Mouse (Mus musculus): Measurements from ENCODE around the gene Trub1. TPM values are rescaled to one million over a fixed set of nuclear protein-coding genes. Genes with fewer than 3 reads are reported as not detected.

The Trub1 gene
- total RNA-seq, 2 experiments from 2014 or later, result 2.5 to 3.0 TPM

DNA sequence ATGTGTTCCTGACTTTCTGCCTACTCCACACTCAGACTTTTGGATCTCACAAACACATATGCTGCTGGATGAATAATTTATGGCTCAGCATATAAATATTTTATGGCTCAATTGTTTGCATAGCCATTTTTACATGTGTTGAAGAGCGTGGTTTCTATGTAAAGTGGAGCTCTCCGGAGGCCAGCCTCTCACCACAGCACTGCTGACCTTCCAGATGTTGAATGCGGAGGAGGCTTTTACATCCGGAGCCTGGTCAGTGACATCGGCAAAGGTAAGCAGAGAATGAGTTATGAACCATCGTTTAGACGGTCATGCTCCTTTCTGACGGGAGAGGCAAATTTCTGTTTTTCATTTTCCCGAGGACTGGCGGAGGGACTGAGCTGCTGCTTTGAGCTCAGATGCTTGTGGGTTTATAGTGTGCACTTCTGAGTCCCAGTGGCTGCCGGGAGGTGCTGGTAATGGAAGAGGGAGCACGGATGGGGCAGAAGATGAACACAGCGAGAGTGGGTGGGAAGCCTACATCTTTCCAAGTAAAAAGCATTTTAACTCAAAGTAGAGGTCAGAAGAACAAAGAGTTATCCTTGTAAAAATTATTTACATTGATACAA, 34.4 kb downstream of the Trub1 start:
- no peak for ATAC-seq (replicated peaks; ENCODE audit: low FRiP score, poor library complexity, severe bottlenecking)

DNA sequence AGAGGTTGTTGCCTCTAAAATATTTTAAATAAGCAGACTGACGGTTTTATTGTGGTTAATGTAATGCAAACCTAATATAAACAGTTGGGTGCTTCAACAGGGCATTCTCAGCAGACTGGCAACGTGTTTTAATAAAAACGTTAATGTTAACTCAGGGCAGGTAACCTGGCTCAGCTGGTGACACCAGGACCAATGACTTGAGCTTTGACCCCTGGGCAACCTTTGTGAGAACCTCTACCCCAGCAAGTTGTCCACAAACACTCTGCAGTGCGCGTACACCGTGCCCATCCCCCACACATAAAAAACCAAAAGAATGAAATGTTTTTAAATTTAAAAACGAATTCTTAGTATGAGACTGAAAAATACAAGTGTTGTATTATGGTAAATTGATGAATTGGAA, 36.8 kb downstream of the Trub1 start:
- ATAC-seq (replicated peaks; ENCODE audit: low FRiP score, poor library complexity, severe bottlenecking), result no peak

DNA sequence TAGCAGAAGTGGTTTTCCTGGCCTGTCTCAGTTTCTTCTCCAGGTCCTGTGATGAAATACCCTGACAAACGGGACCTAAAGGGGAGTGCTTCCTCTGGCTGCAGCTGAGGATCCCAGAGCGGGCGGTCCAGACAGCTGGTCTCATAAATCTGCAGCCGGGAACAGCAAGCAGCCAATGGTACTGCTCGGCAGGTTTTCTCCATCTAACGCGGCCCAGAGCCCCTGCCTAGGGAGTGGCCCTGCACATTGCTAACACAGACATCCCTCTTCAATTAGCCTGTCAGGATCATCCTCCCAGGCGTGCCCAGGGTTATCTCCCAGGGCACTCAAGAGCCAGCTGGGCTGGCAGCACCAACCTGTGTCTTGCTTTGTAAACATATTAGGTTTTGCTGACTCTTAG, 38.3 kb downstream of the Trub1 start:
- ATAC-seq (replicated peaks; ENCODE audit: low FRiP score, poor library complexity, severe bottlenecking), result no peak

DNA sequence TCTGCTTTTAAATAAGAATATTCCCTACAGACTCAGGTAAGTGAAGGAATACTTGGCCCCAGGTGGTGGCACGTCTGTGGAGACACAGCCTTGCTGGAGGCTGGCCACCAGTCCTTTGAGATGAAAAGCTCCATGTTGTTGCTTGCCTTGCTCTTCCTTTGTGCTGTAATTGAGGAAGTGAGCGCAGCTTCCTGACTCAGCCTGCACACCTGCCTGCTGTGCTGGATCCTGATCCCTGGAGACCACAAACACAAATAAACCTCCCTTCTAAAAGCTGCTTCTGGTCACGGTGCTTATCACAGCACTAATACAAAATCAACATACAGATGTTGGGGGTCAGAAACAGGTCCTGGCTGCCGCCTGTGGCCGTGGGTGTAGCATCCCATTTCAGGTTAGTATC, 41.3 kb downstream of the Trub1 start:
- no peak for ATAC-seq (replicated peaks; ENCODE audit: low FRiP score, poor library complexity, severe bottlenecking)

DNA sequence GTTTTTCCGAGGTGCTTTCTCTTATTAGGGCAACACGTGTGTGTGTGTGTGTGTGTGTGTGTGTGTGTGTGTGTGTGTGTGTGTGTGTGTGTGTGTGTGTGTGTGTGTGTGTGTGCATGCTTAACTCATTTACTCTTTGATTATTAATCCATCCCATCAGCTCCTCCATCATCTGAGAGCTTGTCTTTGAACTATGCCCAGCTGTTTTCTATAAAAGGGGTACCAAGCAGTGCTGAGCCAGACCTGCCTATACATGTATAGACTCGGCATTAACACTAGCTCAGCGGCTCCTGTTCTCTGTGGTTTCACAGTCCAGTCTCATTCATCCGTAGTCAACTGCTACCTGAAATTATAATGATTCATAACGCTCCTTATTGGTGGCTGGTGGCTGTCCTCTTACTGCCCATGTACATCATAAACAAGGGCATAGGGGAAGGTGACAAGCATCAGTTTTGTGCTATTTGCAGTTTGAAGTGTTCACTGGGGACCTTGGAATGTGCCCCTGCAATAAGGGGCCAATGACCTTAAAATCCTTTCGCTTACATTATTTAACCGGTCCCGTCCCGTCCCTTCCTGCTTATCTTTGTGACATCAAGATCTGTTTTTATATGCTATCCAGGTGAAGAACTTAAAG, 45.5 kb downstream of the Trub1 start:
- ATAC-seq (replicated peaks; ENCODE audit: low FRiP score, poor library complexity, severe bottlenecking), result no peak

DNA sequence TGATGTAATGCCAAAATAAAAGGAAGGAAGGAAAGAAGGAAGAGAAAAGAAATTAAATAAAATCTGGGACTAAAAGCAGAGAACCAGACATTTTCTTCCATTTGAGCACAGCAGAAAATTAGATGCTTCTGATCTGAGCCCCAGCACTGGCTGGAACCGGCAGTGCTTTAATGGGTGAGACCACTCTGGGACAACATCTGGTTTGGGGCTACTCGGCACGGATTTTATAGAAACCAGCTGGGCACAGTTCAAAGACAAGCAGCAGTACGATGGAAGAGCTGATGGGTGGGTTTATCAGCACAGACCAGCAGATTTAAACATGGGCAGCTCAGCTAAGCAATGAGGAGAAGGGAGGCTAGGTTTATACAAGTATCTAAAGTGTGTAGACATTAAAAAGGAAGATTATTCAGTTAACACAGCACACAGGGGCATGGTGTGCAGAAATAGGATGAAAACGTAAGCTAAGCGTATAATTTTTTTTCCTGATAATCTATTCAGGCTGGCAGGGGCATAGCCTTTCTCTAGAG, 46.2 kb downstream of the Trub1 start:
- ATAC-seq (replicated peaks; ENCODE audit: low FRiP score, poor library complexity, severe bottlenecking), result no peak

DNA sequence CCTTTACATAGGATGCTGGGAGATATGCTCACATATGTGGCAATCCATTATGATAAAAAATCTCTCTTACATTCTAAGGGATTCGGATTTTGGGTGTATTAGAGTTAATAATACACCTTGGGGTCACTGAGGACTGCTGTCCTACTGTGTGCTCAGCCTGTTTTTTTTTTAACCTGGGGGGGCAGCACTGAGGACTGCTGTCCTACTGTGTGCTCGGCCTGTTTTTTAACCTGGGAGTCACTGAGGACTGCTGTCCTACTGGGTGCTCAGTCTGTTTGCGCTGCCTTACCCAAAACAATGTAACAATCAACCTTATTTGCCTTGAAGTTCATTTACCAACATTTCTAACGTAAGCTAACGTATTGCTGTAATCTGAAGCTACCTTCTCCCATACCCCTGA, 47.5 kb downstream of the Trub1 start:
- no peak for ATAC-seq (replicated peaks; ENCODE audit: low FRiP score, poor library complexity, severe bottlenecking)

DNA sequence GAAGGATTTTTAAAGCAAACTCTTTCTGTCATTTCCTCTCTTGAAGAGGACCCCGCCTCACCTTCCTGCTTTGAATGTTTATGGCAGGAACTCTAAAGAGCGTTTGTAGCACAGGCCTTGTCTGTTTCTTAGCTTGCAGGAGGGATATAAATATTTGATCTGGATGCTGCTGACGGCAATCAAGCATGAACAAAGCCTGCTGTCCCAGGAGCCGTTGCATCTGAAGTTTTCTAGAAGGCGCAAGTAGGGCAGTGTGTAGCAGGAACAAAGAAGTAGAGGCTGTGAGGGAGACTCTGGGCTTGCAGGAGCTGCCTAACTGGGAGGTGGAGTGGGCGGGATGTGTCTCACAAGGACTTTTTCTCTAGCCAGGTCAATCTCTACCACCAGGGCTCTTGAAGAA, 50.4 kb downstream of the Trub1 start:
- no peak for ATAC-seq (replicated peaks; ENCODE audit: low FRiP score, poor library complexity, severe bottlenecking)

DNA sequence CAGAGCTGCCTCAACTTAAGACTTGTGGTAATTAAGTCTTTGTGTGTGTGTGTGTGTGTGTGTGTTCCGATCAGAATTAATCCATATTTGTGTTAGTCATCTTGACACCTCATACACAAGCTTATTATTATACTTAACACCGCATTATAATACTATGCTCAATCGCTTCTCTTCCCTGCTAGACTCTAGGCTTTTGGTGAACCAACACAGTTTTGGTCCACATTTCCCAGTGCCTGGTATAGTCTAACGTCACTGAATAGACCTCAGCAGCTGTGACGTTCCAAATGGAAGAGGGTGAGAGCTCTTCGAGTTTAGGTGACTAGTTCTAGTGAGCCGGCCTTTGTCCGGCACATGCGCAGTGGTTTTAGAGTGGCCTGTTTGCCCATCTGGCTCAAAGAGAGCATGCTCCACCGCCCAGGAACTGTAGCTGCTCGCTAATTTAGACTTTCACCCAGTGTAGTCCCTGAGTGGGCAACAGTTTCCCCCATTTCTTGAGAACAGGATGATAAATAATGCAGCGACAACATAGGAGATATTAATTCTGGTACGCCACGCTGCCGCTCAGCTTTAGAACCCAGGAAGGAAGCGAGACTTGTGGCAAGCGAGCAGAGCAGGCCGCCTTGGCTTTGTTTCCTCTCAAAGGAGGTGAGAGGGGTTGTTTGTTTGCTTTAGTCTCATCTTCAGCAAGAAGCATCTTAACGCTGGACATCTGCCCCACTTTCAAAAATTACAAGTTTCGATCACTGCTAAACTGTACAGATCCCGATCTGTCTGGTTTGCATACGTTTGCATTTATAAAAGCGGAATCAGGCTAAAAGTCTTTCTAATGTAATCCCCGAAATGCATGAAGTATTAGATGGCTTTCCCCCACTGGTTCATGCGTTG, 52.6 kb downstream of the Trub1 start:
- ATAC-seq (replicated peaks; ENCODE audit: low FRiP score, poor library complexity, severe bottlenecking), result no peak

DNA sequence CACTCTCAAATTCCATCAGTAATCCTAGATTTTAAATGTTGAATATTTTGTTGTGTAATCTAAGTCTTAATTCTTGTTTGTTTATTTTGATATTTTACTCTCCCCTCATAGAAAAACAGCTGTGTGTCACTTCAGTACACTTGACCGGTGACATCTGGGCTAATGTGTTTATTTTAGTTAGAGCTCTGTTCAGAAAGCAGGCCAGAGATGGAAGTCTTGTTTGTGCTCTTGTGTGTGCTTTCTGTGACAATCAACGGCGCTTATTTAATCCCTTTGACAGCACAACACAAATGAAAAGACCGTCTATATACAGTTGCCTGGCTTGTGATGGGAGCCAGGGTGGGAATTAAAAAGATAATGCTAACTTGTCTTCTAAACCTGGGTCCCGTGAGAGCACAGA, 53.9 kb downstream of the Trub1 start:
- ATAC-seq (replicated peaks; ENCODE audit: low FRiP score, poor library complexity, severe bottlenecking), result no peak

DNA sequence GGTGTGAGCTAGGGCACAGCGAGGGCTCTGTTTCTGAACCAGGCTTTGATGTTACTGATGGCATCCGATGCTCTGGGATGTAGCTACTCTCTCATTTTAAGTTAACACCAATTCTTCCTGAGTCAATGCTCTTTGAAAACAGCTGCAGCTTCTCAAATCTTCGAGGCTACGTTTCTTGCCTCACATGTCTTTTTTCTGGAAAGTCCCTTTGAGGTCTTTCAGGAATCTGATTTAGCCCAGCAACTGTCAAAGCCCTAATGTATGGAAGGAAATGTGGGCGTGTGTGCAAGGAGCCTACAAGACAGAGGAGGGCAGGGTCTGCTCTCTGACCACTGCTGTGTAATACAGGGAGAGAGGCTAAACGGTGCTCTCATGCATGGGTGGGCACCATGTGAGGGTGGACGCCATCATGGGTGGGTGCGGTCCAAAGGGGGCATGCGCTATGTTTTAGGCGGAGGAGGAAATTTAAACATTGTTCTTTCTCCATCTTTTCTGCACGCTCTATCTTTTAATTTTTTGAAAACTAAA, 55.6 kb downstream of the Trub1 start:
- ATAC-seq (replicated peaks; ENCODE audit: low FRiP score, poor library complexity, severe bottlenecking), result no peak

DNA sequence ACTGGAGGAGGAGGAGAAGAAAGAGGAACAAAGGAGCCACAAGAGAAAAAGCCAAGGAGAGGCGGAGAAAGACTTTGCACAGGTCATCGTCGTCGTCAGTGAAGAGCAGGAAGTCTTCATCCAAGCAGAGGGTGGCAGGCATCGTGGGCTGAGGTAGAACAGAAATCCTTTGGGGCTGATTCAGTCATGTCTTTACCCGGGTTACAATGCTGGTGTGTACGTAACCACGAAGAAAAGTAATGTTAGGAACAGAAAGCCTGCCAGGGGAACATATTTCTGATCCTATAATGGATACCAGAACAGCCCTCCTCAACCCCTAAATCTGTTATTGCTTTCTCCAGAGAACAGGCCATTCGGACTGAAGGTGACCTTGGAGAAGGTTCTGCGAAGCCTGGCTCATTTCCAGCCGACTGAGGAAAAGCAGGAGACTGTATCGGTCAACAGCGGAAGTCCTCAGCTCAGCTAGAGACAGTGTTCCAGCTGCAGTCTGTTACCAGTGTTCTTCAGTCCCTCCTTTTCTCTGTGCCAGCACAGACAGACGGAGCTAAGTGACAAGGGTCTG, 57.1 kb downstream of the Trub1 start:
- no peak for ATAC-seq (replicated peaks; ENCODE audit: low FRiP score, poor library complexity, severe bottlenecking)

DNA sequence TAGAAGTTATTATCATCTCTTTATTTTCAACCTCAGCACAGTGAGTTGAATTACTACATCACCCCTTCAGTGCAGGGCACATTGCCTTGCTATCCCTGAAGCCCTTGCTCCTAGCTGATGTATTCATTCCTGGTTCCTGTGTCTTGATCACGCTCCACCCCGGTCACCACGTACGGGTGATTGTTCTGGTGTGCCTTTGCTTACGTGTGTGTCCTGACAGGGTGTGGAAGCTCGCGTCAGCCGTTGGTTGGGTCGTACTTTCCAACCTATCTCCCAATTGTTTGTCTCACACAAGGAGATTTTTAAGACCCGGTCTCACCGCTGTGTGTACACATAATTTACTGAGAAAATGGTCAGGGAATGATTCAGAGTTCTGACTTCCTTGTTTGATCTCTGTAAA, 58.1 kb downstream of the Trub1 start:
- no peak for ATAC-seq (replicated peaks; ENCODE audit: low FRiP score, poor library complexity, severe bottlenecking)

DNA sequence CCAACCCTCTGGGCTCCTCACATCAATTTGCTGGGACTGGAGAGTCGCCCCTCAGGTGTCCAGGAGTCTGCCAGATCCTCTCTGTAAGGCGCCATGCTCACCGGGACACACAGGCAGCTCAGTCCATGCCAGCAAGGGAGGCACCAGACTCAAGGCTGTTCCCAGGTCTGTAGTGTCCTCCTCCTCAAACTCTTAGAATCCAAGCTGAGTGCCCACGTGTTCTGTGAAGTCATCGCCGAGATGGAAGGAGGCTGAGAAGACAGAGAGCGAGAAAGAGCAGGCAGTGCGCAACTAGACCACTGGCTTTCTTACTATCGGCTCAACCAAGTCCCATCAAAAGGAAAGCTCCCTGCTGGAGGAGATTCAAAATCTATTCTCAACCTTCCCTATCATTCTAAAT, 60.4 kb downstream of the Trub1 start:
- no peak for ATAC-seq (replicated peaks; ENCODE audit: low FRiP score, poor library complexity, severe bottlenecking)

DNA sequence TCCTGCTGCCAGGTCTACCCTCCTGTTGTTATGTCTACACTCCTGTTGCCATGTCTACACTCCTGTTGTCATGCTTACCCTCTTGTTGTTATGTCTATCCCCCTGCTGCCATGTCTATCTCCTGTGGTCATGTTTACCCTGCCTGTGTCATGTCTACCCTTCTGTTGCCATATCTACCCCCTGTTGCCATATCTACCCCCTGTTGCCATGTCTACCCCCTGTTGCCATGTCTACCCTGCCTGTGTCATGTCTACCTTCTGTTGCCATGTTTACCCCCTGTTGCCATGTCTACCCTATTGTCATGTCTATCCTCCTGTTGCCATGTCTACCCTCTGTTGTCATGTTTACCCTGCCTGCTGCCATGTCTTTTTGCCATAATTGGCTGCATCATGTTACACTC, 69.0 kb downstream of the Trub1 start:
- no peak for ATAC-seq (replicated peaks; ENCODE audit: low FRiP score, poor library complexity, severe bottlenecking)

DNA sequence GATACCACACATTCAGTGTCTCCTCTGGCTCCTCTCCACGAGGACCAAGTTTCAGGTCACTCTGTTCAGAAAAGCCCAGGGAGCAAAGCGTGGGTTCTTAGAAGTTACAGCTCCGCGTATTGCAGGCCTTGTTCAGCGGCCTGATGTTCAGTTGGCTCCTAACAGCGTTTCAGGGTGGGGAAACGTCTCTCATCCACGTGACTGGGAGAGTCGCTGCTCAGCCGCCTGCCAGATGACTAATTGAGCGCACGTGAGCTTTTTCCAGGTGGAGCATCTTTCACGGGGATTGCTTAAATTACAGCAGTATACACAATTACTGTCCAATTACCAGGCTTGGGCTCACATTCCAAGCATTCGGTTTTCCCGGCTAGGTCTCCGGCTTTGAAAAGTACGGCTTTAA, 70.7 kb downstream of the Trub1 start:
- no peak for ATAC-seq (replicated peaks; ENCODE audit: low FRiP score, poor library complexity, severe bottlenecking)

DNA sequence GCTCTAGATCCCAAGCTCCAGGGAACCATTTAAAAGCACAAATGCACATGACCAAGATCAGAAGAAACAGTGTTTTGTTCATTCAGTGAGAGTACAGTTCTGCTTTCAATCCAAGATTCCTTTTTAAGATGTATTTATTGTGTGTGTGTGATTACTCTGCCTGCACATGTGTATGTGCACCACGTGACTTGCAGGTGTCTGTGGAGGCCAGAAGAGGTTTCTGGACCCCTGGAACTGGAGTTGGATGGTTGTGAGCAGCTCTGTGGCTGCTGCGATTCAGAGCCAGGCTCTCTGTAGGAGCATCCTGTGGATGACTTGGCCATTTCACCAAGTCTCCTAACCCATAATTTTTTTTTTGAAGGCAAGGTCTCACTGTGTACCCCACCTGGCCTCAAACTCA, 73.0 kb downstream of the Trub1 start:
- ATAC-seq (replicated peaks; ENCODE audit: low FRiP score, poor library complexity, severe bottlenecking), result no peak

DNA sequence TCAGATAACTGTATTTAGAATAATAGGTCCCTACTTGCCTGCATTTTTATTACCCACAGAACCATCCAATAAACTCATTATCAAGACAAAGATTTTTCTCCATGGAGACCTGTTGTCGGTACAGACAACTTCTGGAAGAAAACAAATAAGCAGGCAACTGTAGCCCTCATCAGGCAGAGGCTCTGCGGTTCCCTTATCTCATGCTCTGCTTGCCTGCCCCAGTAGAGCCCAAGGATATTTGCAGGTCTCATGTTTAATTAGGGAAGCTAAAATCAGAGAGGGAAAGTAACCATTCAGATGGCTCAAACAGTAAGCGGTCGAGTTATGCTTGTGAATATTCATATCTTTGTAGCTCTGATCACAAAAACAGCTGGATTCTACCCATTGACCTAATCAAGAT, 77.5 kb downstream of the Trub1 start:
- ATAC-seq (replicated peaks; ENCODE audit: low FRiP score, poor library complexity, severe bottlenecking), result no peak

DNA sequence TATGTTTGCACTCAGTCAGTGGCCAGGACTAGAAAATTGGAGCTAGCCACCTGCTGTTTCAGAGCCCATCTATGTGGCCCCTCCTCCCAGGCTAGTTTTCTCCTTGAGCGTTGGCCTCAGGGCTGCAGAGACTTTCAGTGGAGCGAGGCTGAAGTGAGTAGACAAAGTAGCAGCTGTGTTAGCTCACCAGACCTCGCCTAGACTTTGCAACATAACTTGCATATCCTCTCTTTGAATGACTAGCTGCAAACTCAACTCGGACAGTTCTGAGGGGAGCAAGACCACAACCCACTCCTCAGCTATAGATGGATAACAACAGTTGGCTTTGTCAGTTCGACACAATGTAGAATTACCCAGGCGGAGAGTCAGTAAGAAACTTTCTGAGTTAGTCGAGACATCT, 81.5 kb downstream of the Trub1 start:
- ATAC-seq (replicated peaks; ENCODE audit: low FRiP score, poor library complexity, severe bottlenecking), result no peak

DNA sequence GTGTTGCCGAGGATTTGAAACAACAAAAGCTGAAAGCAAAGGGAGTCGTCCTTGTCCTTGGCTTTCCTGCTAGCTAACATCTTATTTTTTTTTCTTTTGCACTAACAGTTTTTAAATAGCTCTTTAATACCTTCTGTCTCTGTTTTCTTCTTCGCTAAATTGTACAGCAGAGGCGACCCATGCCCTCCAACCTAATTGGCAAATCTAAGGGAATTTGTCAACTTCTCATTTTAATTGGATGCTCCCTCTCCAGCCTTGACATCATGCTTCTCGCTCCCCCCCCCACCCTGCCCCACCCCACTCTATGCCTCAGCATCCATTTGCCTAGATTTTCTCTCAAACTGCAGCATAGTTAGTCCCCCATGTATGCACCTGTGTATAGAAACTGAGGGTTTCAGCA, 83.8 kb downstream of the Trub1 start:
- ATAC-seq (replicated peaks; ENCODE audit: low FRiP score, poor library complexity, severe bottlenecking), result no peak
